Mouse (Mus musculus) lung, postnatal 10 days (tissue): ENCODE data around the gene Col1a1.

Source experiments
- DNase-seq: peaks from one replicate; pipeline ENCODE4 v3.0.0; 2021

Col1a1 gene

DNA sequence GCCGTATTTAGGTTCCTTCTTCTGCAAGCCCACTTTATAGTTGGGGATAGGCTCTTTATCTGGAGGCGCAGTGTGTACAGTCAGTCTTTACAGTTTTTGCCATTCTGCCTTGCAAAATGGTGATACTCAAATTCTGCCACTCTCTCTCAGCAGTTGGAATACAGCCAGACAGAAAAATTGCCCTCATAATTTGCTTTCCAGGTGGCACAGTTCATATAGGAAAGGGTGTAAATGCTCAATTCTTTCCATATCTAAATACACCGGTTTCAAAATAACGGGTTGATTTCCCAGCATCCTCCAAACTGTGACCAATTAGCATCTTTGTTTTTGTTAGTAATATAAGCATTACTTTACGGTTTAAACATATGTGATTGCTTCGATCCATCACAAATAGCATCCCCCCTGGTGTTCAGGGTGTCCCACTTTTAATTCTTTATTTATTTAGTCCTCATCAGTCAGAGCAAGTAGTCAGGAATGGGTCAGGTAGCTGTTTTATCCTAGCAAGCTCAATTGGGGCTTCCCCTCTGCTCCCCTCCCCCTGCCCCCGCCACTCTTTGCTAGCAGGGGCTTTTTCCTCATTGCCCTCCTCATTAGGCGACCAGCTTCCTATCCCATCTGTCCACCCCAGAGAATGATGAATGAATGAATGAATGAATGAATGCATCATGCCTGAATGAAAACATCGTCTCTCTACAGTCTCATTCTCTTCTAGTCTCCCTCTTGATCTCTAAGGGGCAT, 42.3 kb downstream of the Col1a1 start:
- DNase-seq = no peak

DNA sequence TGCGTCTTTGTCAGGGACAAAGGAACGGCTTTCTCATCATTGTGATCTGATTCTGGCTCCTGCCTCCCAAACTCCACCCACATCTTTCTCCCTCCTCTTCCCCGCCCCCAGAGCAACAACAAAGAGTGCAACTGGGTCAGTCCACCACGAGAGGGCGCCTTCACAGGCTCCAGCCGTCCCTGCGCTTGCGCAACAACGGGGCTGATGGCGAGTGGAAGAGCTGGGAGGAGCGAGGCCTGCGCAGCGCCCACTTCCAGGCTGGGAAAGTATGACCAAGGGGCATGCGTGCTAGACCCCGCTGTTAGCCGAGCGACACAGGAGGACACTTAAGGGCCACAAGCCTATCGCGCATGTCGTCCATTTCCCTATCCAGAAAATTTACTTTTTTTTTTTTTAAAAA, 42.9 kb downstream of the Col1a1 start:
- peak; percentile 98 for DNase-seq

- no peak for DNase-seq
These were observed 43.6 kb downstream of the Col1a1 start for GRCm38 (mm10) chr11:94979462-94980179.

- no peak for DNase-seq
These were observed 49.1 kb downstream of the Col1a1 start for GRCm38 (mm10) chr11:94985140-94985539.

DNA sequence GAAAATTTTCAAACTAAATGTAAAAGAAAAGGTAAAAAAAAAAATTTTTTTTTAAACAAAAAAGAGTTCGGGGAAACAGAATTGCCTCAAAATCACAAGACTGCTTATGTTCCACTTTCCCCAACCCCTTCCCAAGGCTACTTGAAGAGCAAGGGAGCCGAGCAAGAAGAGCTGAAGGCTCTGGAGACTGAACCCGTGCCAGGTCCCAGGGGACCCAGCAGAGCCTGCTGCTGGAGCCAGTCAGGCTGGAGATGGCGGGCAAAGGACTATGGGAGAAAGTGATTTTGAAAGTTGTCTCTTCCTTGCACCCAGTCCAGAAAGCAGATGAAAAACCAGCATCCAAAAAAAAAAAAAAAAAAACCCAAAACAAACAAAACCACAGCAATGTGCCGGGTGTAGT, 49.8 kb downstream of the Col1a1 start:
- no peak for DNase-seq

DNA sequence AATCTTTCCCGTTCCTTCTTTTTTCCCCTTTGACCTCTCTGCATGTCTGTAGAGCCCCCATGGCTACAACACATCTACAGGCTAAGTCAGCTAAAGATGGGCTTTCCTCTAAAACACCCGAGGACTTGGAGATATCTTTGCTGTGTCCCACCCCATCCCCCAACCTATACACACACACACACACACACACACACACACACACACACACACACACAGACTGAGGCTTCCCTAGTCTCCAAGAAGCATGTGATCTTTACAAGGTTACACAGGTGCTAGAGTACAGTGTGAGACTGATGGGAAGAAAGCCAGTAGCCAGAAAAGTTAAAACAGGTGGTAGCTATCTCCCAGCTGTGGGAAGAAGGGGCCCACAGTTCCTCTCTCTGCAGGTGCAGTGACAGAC, 50.4 kb downstream of the Col1a1 start:
- no peak for DNase-seq

GRCm38 (mm10) chr11:94987341-94987740, 51.3 kb downstream of the Col1a1 start:
- DNase-seq = no peak

DNA sequence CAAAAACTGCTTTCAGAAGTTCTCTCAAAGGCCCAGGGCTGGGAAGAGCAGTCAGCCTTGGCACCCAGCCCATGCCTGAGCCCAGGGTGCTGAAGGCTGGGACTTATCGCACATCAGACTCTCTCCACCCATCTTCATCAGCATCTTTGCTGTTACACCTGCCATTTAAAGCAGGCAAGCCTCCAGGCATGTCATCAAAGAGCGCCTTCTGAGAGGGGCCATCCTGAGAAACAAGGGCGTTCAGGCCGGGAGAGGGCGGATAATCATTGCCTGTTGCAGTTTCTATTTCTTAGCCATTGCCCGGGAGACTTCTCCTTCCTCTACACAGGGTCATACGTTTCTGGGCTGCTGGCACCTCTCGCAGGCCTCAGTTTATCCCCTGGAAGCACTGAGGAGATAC, 51.8 kb downstream of the Col1a1 start:
- no peak for DNase-seq

DNA sequence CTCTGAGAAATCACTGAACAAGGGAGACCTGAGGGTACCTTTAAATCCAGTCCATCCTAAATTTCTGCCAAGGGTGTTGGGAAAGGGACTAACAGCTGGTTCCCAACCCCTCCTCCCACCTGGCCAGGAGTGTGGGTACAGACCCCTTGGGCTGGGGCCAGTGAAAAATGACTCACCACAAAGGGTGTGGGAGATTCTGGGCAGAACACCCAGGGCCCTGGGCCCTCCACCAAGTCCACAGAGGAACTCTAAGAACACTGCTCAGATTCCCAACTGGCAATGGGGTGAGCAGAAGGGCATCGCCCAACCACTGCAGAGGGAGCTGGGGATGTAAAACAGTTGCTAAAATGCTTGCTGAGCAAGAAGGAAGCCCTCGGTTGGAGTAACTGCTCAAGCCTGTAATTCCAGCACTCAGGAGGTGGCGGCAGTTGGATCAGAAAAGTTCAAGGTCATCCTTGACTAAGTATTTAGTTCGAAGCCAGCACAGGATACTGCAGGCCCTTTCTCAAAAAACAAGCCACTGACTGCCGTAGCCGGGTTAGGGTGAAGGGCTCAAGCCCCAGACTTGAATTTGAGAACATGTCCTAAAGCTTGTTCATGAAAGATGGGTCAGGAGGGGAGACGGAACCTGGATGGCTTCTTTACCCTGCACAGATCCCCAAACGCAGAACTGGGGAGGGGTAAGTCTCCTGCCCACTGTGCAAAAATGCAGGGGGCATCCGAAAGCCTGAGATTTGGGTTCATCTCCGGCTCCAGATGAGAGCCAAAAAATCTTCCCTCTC, 52.9 kb downstream of the Col1a1 start:
- DNase-seq = peak; percentile 54

DNA sequence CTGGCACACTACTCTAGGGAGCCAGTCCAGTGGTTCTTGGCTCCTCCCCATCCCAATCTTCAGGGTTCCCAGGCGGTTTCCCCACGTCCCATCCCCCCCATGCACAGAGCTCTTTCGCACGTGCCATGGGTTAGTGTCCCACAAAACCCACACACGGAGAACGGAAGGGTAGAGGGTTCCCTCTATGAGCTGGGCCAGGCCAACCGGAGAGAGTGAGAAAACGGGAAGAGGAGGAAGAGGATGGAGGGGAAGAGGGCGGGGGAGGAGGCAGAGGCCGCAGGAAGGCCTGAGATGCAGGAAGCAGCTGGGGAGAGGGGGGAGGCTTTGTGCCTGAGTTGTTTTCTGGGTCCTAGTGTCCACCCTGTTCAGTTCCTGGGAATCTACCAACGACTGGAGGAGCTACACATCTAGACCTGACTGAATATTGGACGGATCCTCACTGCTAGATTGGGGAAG, 53.6 kb downstream of the Col1a1 start:
- DNase-seq = peak; percentile 93

- DNase-seq = no peak
These were observed 54.2 kb downstream of the Col1a1 start for GRCm38 (mm10) chr11:94990102-94990748.

GRCm38 (mm10) chr11:94990749-94991577, 54.9 kb downstream of the Col1a1 start, which contains the start of gene Ppp1r9b:
Gene Ppp1r9b (plus strand): TSS chr11:94991035.
- DNase-seq = peak; percentile 96

- peak; percentile 66 for DNase-seq
These were observed 55.8 kb downstream of the Col1a1 start for GRCm38 (mm10) chr11:94991641-94992479.

GRCm38 (mm10) chr11:94992480-94992753, 56.4 kb downstream of the Col1a1 start:
- no peak for DNase-seq

DNA sequence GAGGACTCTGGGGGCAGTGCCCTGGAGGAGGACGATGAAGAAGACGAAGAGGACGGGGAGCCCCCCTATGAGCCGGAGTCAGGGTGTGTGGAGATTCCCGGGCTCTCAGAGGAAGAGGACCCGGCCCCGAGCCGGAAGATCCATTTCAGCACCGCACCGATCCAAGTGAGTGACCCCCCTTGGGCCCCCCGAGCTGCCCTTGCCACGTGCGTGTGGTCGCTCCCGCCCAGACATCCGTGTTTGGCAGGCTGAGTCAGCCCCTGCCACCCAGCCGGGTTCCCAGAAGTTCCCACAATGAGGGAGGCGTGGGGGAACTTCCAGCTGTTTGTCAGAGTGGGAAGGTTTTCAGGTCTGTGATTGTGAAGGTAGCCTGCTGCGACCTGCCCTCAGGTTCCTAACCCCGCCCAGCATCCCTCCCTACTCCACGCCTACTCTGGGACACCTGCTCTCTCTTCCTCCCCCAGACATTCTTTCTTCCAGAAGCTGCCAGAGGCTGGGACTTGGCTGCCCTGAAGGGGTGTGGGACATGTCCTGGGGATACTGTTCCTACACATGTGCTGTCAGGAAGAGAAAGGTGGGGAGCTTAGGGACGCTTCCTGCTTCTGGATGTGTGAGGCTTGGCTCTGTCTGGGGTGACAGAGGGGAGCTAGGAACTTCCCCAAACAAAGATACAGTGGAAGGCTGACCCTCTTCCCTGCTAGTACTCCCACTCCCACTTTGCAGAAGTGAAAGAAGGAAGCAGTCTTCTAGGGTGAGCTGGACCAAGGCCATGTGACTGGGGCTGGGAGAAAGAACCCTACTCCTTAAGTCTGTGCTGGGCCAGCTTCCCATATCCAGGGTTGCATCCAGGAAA, 57.0 kb downstream of the Col1a1 start:
- peak; percentile 67 for DNase-seq

DNA sequence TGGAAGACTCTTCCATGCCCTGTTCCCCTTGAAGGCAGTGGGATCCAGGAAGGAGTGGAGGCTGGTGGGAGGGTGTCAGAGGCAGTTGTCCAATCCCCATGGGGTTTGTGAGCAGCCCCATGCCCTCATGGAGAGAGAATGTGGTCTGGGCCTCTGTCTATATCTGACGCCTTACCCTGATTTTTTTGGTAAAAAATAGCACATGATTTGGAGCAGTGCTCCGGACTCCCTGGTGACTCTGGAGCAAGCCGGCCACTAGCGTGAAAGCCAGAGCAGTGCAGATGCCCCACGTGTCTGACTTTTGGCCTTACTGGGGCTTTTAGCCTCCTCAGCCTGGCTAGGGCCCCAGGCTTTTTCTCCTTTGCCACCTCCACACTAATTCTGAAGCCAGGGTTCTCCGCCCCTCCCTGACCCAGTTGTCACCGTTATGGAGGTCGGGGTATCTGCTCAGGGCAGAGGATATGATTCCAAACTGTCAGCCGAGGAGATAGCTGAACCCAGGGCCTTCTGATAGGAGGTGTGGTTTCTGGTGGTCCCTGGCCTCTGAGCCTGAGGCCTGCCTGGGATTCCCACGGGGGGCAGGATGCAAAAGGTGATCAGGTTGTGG, 58.3 kb downstream of the Col1a1 start:
- DNase-seq = peak; percentile 70

- no peak for DNase-seq
These were observed 59.1 kb downstream of the Col1a1 start for GRCm38 (mm10) chr11:94994947-94995772.

- no peak for DNase-seq
These were observed 60.1 kb downstream of the Col1a1 start for GRCm38 (mm10) chr11:94996101-94996500.

- no peak for DNase-seq
These were observed 61.0 kb downstream of the Col1a1 start for GRCm38 (mm10) chr11:94996984-94997383.
